Mouse (Mus musculus): ENCODE measurements around the gene Fxyd5. TPM values are rescaled to one million over a fixed set of nuclear protein-coding genes. Genes with fewer than 3 reads are reported as not detected.

The Fxyd5 gene
- 69.0 TPM for polyA plus RNA-seq (2014; fragmentation: Illumina TruSeq; extraction: RNeasy Lipid Tissue Mini Kit (QIAGEN cat#74804); ENCODE audit: low read depth, low replicate concordance)

DNA sequence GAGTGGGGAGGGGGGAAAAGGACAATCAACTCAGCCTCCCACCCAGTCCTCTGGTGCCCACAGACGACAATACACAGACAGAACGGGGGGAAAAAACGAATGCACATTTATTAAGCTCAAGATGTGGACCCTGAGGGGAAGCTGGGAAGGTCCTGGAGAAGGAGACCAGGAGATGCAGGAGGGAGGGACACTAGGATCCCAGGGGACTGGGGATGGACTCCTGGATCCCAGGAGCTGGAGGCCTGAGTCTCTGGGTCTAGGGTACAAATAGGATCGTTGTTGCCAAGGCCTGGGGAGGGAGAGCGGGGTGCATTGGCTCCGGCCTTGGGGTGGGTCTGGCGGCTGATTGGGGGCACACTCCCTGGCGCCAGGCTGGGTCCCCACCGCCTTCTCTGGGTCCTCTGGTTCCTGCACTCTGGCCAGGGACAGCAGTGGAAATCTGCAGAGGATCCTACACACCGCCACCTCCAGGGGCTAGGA is at the start of gene Fxyd5:
Fxyd5 (minus strand) TSS at position 51 of the 480 bp plus-strand sequence.

DNA sequence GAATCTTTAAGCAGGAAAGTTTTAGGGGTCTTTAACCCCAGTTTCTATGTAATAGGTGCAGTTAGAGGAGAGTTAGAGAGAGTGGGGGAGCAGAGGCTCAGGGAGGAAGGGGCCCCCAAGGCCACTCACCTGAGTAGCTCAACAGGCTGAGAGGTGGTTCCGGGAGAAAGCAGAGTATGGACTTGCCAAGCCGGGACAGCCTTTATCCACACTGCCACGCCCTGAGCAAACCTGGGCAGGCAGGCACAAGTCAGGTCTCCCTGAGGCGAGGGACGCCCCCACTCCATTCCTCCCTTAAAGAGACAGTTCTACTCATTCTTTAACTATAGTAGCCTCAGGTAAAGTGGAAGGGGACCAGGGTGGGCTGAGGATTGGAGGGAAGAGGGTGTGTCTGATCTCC is 34.2 kb upstream of the Fxyd5 start, which contains the start of gene Fxyd3:
Fxyd3 (minus strand) TSS at position 213 of the 400 bp plus-strand sequence.

DNA sequence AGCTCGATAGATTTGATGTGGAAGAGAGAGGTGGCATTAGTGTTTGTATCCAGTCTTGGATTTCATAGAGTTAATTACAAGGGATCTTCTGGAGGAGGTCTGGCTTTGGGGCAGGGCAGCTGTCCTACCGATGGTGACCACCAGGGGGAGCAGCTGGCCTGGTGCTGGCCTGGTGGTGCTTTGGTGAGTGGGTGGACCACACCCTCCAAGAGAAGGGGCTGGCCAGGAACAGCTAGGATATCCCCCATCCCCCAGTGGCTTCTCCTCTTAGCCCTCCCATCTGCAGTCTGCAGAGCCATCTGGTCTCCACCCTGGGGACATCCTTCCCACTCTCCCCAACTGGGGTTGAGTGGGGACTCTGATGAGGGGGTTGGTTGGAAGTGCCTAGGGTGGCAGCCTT is 16.8 kb upstream of the Fxyd5 start, which contains the start of gene Lgi4:
Lgi4 (plus strand) TSS at position 235 of the 400 bp plus-strand sequence.

DNA sequence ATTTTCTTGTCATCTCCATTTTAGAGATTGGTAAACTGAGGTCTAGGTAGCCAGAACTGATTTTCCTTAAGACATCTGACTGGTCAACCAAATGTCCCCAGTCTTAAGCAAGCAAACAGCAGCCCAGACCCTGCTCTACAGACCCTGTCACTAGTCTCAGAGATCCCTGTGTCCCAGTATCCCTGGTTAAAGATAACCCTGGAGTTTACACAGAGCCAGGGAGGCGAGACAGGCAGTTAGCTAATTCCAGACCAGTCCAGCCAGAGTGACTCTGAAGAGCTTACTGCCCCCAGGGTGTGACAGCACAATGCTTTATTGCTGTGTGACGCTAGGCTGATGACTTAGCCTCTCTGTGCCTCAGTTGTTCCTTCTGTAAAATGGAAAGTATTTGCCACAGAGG is 14.8 kb upstream of the Fxyd5 start, which contains the start of gene Fxyd1:
Fxyd1 (minus strand) TSS at position 129 of the 400 bp plus-strand sequence.

GRCm38 (mm10) chr7:31051321-31052021 is 9.2 kb upstream of the Fxyd5 start, which contains the start of gene Fxyd7:
Gene Fxyd7, minus strand, starts transcription at chr7:31051467.

Other genes starting within 250 kb of the Fxyd5 start
- gene Ffar2, start 218.7 kb downstream of the Fxyd5 start, polyA plus RNA-seq (2014; fragmentation: Illumina TruSeq; extraction: RNeasy Lipid Tissue Mini Kit (QIAGEN cat#74804); ENCODE audit: low read depth, low replicate concordance): 29.9 TPM
- not detected for gene Ffar3, start 186.3 kb downstream of the Fxyd5 start, polyA plus RNA-seq (2014; fragmentation: Illumina TruSeq; extraction: RNeasy Lipid Tissue Mini Kit (QIAGEN cat#74804); ENCODE audit: low read depth, low replicate concordance)
- gene Ffar1, start 180.9 kb downstream of the Fxyd5 start, polyA plus RNA-seq (2014; fragmentation: Illumina TruSeq; extraction: RNeasy Lipid Tissue Mini Kit (QIAGEN cat#74804); ENCODE audit: low read depth, low replicate concordance): not detected
- gene Cd22, start 162.1 kb downstream of the Fxyd5 start, polyA plus RNA-seq (2014; fragmentation: Illumina TruSeq; extraction: RNeasy Lipid Tissue Mini Kit (QIAGEN cat#74804); ENCODE audit: low read depth, low replicate concordance): 0.56 TPM
- gene Mag, start 127.6 kb downstream of the Fxyd5 start, polyA plus RNA-seq (2014; fragmentation: Illumina TruSeq; extraction: RNeasy Lipid Tissue Mini Kit (QIAGEN cat#74804); ENCODE audit: low read depth, low replicate concordance): 0.88 TPM
- not detected for gene Hamp2, start 117.8 kb downstream of the Fxyd5 start, polyA plus RNA-seq (2014; fragmentation: Illumina TruSeq; extraction: RNeasy Lipid Tissue Mini Kit (QIAGEN cat#74804); ENCODE audit: low read depth, low replicate concordance)
- gene Hamp, start 98.4 kb downstream of the Fxyd5 start, polyA plus RNA-seq (2014; fragmentation: Illumina TruSeq; extraction: RNeasy Lipid Tissue Mini Kit (QIAGEN cat#74804); ENCODE audit: low read depth, low replicate concordance): not detected
- 105 TPM for gene Usf2, start 85.7 kb downstream of the Fxyd5 start, polyA plus RNA-seq (2014; fragmentation: Illumina TruSeq; extraction: RNeasy Lipid Tissue Mini Kit (QIAGEN cat#74804); ENCODE audit: low read depth, low replicate concordance)
- gene Lsr, start 69.0 kb downstream of the Fxyd5 start, polyA plus RNA-seq (2014; fragmentation: Illumina TruSeq; extraction: RNeasy Lipid Tissue Mini Kit (QIAGEN cat#74804); ENCODE audit: low read depth, low replicate concordance): 45.5 TPM
- 13.2 TPM for gene Fam187b, start 68.7 kb downstream of the Fxyd5 start, polyA plus RNA-seq (2014; fragmentation: Illumina TruSeq; extraction: RNeasy Lipid Tissue Mini Kit (QIAGEN cat#74804); ENCODE audit: low read depth, low replicate concordance)
- 0.88 TPM for gene Fxyd7, start 9.0 kb upstream of the Fxyd5 start, polyA plus RNA-seq (2014; fragmentation: Illumina TruSeq; extraction: RNeasy Lipid Tissue Mini Kit (QIAGEN cat#74804); ENCODE audit: low read depth, low replicate concordance)
- 169 TPM for gene Fxyd1, start 14.7 kb upstream of the Fxyd5 start, polyA plus RNA-seq (2014; fragmentation: Illumina TruSeq; extraction: RNeasy Lipid Tissue Mini Kit (QIAGEN cat#74804); ENCODE audit: low read depth, low replicate concordance)
- gene Lgi4, start 16.9 kb upstream of the Fxyd5 start, polyA plus RNA-seq (2014; fragmentation: Illumina TruSeq; extraction: RNeasy Lipid Tissue Mini Kit (QIAGEN cat#74804); ENCODE audit: low read depth, low replicate concordance): 5.6 TPM
- gene Fxyd3, start 34.2 kb upstream of the Fxyd5 start, polyA plus RNA-seq (2014; fragmentation: Illumina TruSeq; extraction: RNeasy Lipid Tissue Mini Kit (QIAGEN cat#74804); ENCODE audit: low read depth, low replicate concordance): 48.8 TPM
- gene Hpn, start 72.8 kb upstream of the Fxyd5 start, polyA plus RNA-seq (2014; fragmentation: Illumina TruSeq; extraction: RNeasy Lipid Tissue Mini Kit (QIAGEN cat#74804); ENCODE audit: low read depth, low replicate concordance): 18.4 TPM
- gene Scn1b, start 84.5 kb upstream of the Fxyd5 start, polyA plus RNA-seq (2014; fragmentation: Illumina TruSeq; extraction: RNeasy Lipid Tissue Mini Kit (QIAGEN cat#74804); ENCODE audit: low read depth, low replicate concordance): 15.7 TPM
- 39.2 TPM for gene Gramd1a, start 113.4 kb upstream of the Fxyd5 start, polyA plus RNA-seq (2014; fragmentation: Illumina TruSeq; extraction: RNeasy Lipid Tissue Mini Kit (QIAGEN cat#74804); ENCODE audit: low read depth, low replicate concordance)
- gene Scgb2b2, start 248.0 kb upstream of the Fxyd5 start, polyA plus RNA-seq (2014; fragmentation: Illumina TruSeq; extraction: RNeasy Lipid Tissue Mini Kit (QIAGEN cat#74804); ENCODE audit: low read depth, low replicate concordance): not detected
- not detected for gene Scgb1b2, start 249.3 kb upstream of the Fxyd5 start, polyA plus RNA-seq (2014; fragmentation: Illumina TruSeq; extraction: RNeasy Lipid Tissue Mini Kit (QIAGEN cat#74804); ENCODE audit: low read depth, low replicate concordance)

Data from adipose tissue, adult 10 weeks (tissue).